Mouse (Mus musculus): ENCODE data around the gene Mum1. TPM values are rescaled to one million over a fixed set of nuclear protein-coding genes. Genes with fewer than 3 reads are reported as not detected.
A peak's percentile ranks its signal among the peaks of the same experiment; 100 is the strongest.

Gene Mum1
- polyA plus RNA-seq, 1 experiment from 2014 or later = 45.9 TPM

DNA sequence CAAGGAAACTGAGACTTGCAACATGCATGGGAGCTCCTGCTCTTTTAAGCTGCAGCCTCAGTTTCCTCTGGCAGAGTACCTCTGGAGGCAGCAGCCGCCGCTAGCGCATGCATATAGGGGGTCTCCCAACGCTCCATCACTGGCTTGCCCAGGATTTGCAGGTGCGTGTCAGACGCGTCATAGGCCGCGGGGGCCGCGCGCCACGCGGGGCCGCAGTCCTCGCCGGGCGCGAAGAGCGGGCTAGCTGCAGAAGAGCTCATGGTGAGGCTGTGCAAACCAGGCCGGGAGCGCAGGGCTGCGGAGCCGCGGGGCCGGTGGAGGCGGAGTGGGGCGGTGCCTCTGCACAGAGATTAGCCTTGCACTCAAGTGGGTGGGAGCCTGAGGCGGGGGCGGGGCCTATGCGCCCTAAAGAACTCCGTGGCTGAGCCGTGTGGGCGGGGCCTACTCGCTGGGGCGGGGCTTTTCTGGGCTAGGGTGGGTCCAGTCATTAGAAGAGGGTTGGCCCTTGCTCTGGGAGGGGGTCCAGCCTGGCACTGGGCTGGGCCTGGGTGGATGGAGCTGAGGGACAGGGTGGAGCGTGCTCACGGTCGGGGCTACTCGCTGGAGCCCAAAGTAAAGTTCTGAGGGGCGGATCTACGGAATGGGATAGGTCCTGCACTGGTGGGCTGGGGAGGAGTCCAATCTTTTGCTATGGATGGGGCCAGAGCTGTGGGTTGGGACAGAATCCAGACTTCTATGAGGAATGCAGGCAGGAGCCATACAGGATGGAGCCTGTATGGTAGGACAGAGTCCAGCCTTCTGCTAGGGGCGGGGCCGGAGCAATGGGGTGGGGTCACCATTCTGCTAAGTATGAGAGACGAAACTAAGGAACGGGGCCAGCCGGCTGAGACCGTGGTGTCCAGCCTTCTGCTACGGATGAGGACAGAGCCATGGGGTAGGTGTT, 34.7 kb downstream of the Mum1 start, which contains the start of the genes Gamt and Dazap1:
Gene Gamt (minus strand): TSS at position 371 of the 943 bp plus-strand sequence.
Gene Dazap1 (plus strand): TSS at position 845 of the 943 bp plus-strand sequence.
- ATAC-seq (ENCODE audit: insufficient number of reproducible peaks, low FRiP score) = peak; percentile 88
- H3K9me3 ChIP-seq (replicated peaks) = no peaks in the 10 kb centered on the region
- WGBS = under 1% methylated on average over 49 of the region's 49 CpGs

DNA sequence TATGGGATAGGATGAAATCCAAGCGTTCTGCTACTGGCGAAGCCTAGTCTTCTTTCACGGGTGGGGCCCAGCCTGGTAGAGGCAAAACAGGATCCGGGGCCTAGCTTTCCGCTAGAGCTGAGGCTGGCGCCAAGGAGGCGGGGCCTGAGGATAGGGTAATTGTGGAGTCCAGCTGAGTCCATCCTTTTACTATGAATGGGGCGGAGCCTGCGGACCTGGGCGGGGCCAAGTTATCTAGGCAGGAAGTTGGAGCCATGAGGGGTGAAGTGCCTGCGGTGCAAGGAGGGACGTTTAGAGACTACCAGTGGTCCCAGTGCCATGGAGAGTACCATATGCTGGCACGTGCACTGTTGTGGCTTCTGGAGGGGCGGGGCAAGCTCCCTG, 35.3 kb downstream of the Mum1 start:
- Histone ChIP-seq H3K36me3 (peaks cover 25% of the 10 kb centered on the region), H3K9ac (peak overlapping the region; percentile 42), H3K4me2 (peak overlapping the region; percentile 92), H3K27ac (ENCODE audit: poor library complexity, severe bottlenecking) (peak overlapping the region; percentile 95), H3K4me1 (replicated peaks) (peaks cover 39% of the 10 kb centered on the region), H3K27me3 (replicated peaks) (no peaks in the 10 kb centered on the region), H3K9me3 (replicated peaks) (no peaks in the 10 kb centered on the region), H3K4me3 (peak overlapping the region; percentile 53)
- WGBS = under 1% methylated on average over 14 of the region's 14 CpGs
- peak; percentile 77 for ATAC-seq (ENCODE audit: insufficient number of reproducible peaks, low FRiP score)

More for the DNA sequence above, 34.7 kb downstream of the Mum1 start, which contains the start of the genes Gamt and Dazap1:
- peak within 1 kb of the TSS; percentile 95 for H3K27ac ChIP-seq (ENCODE audit: poor library complexity, severe bottlenecking)
- H3K4me1 ChIP-seq (replicated peaks) = peaks cover 37% of the 10 kb centered on the region
- H3K4me3 ChIP-seq = peak within 1 kb of the TSS; percentile 53
- no peaks in the 10 kb centered on the region for H3K27me3 ChIP-seq (replicated peaks)
- peak within 1 kb of the TSS; percentile 72 for H3K9ac ChIP-seq
- H3K4me2 ChIP-seq = peak within 1 kb of the TSS; percentile 92
- peaks cover 32% of the 10 kb centered on the region for H3K36me3 ChIP-seq

DNA sequence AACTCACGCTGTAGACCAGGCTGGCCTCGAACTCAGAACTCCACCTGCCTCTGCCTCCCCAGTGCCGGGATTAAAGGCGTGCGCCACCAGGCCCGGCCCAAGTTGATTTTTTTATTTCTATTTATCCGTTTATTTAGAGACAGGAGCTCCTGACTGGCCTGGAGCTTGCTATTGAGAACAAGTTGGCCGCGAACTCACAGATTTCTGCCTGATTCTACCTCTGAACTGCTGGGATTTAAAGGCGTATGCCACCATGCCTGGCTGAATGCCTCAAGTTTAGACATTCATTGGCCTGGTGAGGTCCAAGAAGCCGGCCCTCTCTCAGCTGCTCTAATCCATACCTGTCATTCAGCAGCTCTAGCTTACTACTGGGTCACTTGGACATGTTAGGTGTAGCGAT, 35.9 kb downstream of the Mum1 start:
- no peak for ATAC-seq (ENCODE audit: insufficient number of reproducible peaks, low FRiP score)
- peaks cover 23% of the 10 kb centered on the region for H3K36me3 ChIP-seq
- WGBS = 68% methylated on average over 12 of the region's 12 CpGs
- no peaks in the 10 kb centered on the region for H3K27me3 ChIP-seq (replicated peaks)
- peaks cover 45% of the 10 kb centered on the region for H3K4me1 ChIP-seq (replicated peaks)
- H3K27ac ChIP-seq (ENCODE audit: poor library complexity, severe bottlenecking) = peak overlapping the region; percentile 95
- H3K9me3 ChIP-seq (replicated peaks) = no peaks in the 10 kb centered on the region
- H3K4me2 ChIP-seq = peak overlapping the region; percentile 92
- H3K9ac ChIP-seq = 0 out of 2 replicates have a peak overlapping the region, but pooled peaks have one; percentile 42
- H3K4me3 ChIP-seq = peak overlapping the region; percentile 53

GRCm38 (mm10) chr10:80262776-80263365, 36.6 kb downstream of the Mum1 start:
- Histone ChIP-seq H3K27ac (ENCODE audit: poor library complexity, severe bottlenecking) (no peak overlapping the region), H3K27me3 (replicated peaks) (no peaks in the 10 kb centered on the region), H3K4me1 (replicated peaks) (peaks cover 52% of the 10 kb centered on the region), H3K36me3 (peaks cover 25% of the 10 kb centered on the region), H3K9me3 (replicated peaks) (no peaks in the 10 kb centered on the region), H3K4me3 (no peak overlapping the region), H3K9ac (no peak overlapping the region), H3K4me2 (no peak overlapping the region)
- WGBS = 90% methylated on average over 10 of the region's 10 CpGs
- ATAC-seq (ENCODE audit: insufficient number of reproducible peaks, low FRiP score) = no peak

DNA sequence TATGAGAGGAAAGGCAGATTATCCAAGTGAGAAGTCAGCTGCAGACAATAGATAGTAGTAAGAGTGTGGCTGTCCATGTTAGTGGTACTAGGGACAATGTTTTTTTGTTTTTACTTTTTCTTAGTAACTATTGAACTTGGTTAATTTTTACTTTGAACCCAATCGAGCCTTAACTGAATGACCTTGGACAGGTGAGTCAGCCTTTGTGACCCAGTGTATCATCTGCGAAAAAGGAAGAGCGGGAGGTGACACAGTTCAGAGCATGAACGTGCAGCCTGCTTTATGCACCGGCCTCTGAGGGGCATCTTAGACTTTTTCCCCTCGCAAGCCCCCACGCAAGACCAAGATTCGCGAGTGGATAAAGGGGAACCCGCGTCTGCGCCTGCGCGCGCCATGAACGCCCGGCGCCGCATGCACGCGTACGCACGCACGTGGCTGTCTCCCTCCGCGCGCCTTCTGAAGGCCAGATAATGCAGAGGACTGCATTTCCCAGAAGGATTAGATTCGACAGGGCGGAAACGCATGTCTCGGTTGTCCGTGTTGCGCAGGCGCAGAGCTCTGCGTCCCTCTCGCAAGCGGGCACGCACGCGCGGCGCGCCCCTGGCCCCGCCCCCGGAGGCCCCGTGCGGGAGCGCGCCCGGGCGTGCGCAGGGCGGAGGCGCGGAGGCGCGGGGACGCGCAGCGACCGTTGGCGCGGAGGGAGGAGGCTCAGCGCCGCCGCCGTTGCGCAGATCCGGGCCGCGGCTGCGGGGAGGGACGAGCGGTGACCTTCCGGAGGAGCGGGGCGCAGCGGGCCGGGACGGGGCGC, 38.3 kb downstream of the Mum1 start:
- peak overlapping the region; percentile 82 for H3K27ac ChIP-seq (ENCODE audit: poor library complexity, severe bottlenecking)
- peak overlapping the region; percentile 98 for H3K9ac ChIP-seq
- peak overlapping the region; percentile 93 for H3K4me2 ChIP-seq
- no peaks in the 10 kb centered on the region for H3K27me3 ChIP-seq (replicated peaks)
- 1% methylated on average over 71 of the region's 81 CpGs for WGBS
- peaks cover 51% of the 10 kb centered on the region for H3K4me1 ChIP-seq (replicated peaks)
- H3K9me3 ChIP-seq (replicated peaks) = no peaks in the 10 kb centered on the region
- peaks cover 20% of the 10 kb centered on the region for H3K36me3 ChIP-seq
- H3K4me3 ChIP-seq = peak overlapping the region; percentile 74
- ATAC-seq (ENCODE audit: insufficient number of reproducible peaks, low FRiP score) = peak; percentile 68

DNA sequence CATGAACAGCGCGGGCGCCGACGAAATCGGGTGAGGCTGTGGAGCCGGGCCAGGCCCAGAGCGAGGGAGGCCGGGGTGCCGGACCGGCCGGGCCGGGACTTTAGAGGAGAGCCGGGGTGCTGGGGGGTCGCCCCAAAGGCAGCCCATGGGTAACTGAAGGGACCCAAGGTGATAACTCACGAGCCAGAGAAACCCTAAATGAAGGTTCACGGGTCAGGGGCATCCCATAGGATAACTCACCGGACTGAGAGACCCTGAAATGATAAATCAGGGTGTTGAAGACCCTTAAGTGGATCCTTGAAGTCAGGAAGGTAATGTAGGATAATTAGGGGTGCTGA, 38.9 kb downstream of the Mum1 start:
- Histone ChIP-seq H3K27ac (ENCODE audit: poor library complexity, severe bottlenecking) (peak overlapping the region; percentile 82), H3K27me3 (replicated peaks) (no peaks in the 10 kb centered on the region), H3K9me3 (replicated peaks) (no peaks in the 10 kb centered on the region), H3K4me1 (replicated peaks) (peaks cover 50% of the 10 kb centered on the region), H3K4me3 (peak overlapping the region; percentile 74), H3K9ac (peak overlapping the region; percentile 98), H3K36me3 (peaks cover 23% of the 10 kb centered on the region), H3K4me2 (peak overlapping the region; percentile 93)
- no peak for ATAC-seq (ENCODE audit: insufficient number of reproducible peaks, low FRiP score)
- WGBS = under 1% methylated on average over 18 of the region's 18 CpGs

GRCm38 (mm10) chr10:80270099-80270498, 43.9 kb downstream of the Mum1 start:
- Histone ChIP-seq H3K4me2 (no peak overlapping the region), H3K9me3 (replicated peaks) (no peaks in the 10 kb centered on the region), H3K4me3 (no peak overlapping the region), H3K36me3 (peaks cover 59% of the 10 kb centered on the region), H3K27ac (ENCODE audit: poor library complexity, severe bottlenecking) (no peak overlapping the region), H3K9ac (peak overlapping the region; percentile 46), H3K4me1 (replicated peaks) (peaks cover 77% of the 10 kb centered on the region), H3K27me3 (replicated peaks) (no peaks in the 10 kb centered on the region)
- no peak for ATAC-seq (ENCODE audit: insufficient number of reproducible peaks, low FRiP score)
- WGBS = 91% methylated on average over 2 of the region's 2 CpGs

- H3K4me1 ChIP-seq (replicated peaks) = peaks cover 75% of the 10 kb centered on the region
- peaks cover 66% of the 10 kb centered on the region for H3K36me3 ChIP-seq
- 73% methylated on average over 6 of the region's 6 CpGs for WGBS
- ATAC-seq (ENCODE audit: insufficient number of reproducible peaks, low FRiP score) = no peak
- no peaks in the 10 kb centered on the region for H3K9me3 ChIP-seq (replicated peaks)
- H3K4me2 ChIP-seq = no peak overlapping the region
- H3K27me3 ChIP-seq (replicated peaks) = no peaks in the 10 kb centered on the region
- H3K9ac ChIP-seq = peak overlapping the region; percentile 46
- no peak overlapping the region for H3K4me3 ChIP-seq
- no peak overlapping the region for H3K27ac ChIP-seq (ENCODE audit: poor library complexity, severe bottlenecking)
Observed at GRCm38 (mm10) chr10:80270734-80271181, 44.5 kb downstream of the Mum1 start.

DNA sequence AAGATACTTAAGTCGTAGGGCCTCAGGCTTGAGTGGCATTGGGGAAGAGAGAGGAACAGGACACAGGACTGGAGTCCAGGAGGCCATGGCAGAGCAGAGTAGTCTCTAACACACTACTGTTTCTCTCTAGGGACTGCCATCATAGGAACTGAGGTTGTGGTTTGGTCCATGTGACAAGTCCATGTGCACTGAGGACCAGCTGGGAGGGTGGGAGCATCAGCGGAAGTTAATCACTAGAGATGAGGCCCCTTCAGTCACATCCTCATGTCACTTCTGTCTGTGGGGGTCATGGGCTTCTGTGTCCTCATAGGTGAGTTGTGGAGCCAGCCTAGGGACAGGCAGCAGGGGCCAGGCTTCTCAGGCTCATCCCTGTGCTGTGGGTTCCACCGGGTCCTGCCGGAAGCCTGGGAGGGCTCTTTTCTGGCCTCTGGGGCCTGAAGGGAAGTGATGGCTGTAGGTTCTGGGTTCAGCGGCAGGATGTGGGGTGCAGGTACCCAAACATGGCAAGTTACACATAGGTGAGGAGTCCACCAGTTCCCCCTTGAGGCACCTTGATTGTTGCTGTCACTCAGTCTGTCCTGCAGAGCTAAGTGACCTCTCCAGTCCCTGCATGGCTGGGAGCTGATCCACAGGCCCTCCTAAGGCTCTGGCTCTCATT, 45.1 kb downstream of the Mum1 start:
- peaks cover 71% of the 10 kb centered on the region for H3K36me3 ChIP-seq
- H3K4me2 ChIP-seq = 0 out of 2 replicates have a peak overlapping the region, but pooled peaks have one; percentile 4
- H3K4me1 ChIP-seq (replicated peaks) = peaks cover 69% of the 10 kb centered on the region
- H3K27ac ChIP-seq (ENCODE audit: poor library complexity, severe bottlenecking) = no peak overlapping the region
- peak overlapping the region; percentile 31; the same call in 1 of the 2 replicates for H3K9ac ChIP-seq
- no peak overlapping the region for H3K4me3 ChIP-seq
- no peaks in the 10 kb centered on the region for H3K27me3 ChIP-seq (replicated peaks)
- 79% methylated on average over 5 of the region's 5 CpGs for WGBS
- H3K9me3 ChIP-seq (replicated peaks) = no peaks in the 10 kb centered on the region
- ATAC-seq (ENCODE audit: insufficient number of reproducible peaks, low FRiP score) = no peak

DNA sequence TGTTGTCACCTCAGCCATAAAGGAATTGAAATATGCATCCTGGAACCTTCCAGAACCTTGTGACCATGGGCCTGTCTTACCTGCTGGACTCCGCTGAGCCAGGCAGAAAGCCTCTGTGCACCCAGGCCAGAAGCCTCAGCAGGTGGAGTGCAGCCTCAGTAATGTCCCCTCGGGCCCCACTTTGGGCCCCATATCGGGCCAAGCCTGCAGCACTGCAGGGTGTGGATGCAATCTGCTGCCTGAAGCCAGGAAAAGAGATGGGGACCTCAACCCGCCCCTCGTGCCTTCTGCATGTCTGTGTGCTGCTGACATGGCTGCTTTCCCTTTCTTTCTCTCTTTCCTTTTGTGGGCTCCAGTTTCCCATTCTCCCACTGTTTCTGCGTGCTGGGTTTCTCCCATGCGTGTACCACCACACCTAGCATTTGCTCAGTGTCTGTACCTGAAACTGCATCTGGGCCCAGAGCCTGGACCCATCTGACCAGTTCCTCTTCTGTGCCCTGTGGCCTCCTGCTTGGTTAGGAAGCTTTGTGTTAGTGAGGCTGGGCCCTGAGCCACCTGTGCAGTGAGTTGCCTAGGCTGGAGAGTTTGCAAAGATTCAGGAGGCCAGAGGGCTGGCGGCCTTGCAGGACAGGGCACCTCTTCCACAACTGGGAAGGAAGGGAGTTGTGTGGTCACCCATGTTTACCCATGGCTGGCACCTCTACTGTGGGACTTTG, 45.8 kb downstream of the Mum1 start:
- Histone ChIP-seq H3K9me3 (replicated peaks) (no peaks in the 10 kb centered on the region), H3K27me3 (replicated peaks) (no peaks in the 10 kb centered on the region), H3K4me1 (replicated peaks) (peaks cover 62% of the 10 kb centered on the region), H3K9ac (0 out of 2 replicates have a peak overlapping the region, but pooled peaks have one; percentile 31), H3K4me3 (no peak overlapping the region), H3K27ac (ENCODE audit: poor library complexity, severe bottlenecking) (no peak overlapping the region), H3K36me3 (peaks cover 74% of the 10 kb centered on the region), H3K4me2 (0 out of 2 replicates have a peak overlapping the region, but pooled peaks have one; percentile 4)
- ATAC-seq (ENCODE audit: insufficient number of reproducible peaks, low FRiP score) = no peak
- 88% methylated on average over 8 of the region's 8 CpGs for WGBS

All from heart, embryonic 12.5 days (tissue).